In genomic region chr4:45530662-45531542, GRCm38 (mm10) we compare ENCODE assay signal across 8 mouse cellular contexts. TPM values are rescaled to one million over a fixed set of nuclear protein-coding genes. Genes with fewer than 3 reads are reported as not detected.
DNase-seq lines count a peak whose midpoint lies in the region; ATAC-seq lines count a peak whose summit lies in the region.

No protein-coding gene starts in this region.

- peak overlapping the region; percentile 88 for H3K4me2 ChIP-seq in hindbrain, embryonic 15.5 days

- no peaks in the 10 kb centered on the region for H3K36me3 ChIP-seq in hindbrain, embryonic 15.5 days

- peak overlapping the region; percentile 88 for H3K27ac ChIP-seq in hindbrain, embryonic 15.5 days (replicated peaks)

- DNase-seq in WW6 (ENCODE audit: low read depth, low spot score) = peak; percentile 75
- peak; percentile 82 to 85 for DNase-seq in cerebellum, postnatal 36 days
- DNase-seq in frontal cortex, postnatal 36 days (ENCODE audit: low spot score in 2 of 2) = peak; percentile 86
- peak; percentile 87 to 88 for DNase-seq in layer of hippocampus, postnatal 36 days
- peak; percentile 94 for DNase-seq in lung, postnatal 25 days (ENCODE audit: low spot score)
- DNase-seq in retina, adult 2 months (ENCODE audit: low read depth, low spot score) = peak; percentile 69
- DNase-seq in thymus, postnatal 25 days = peak; percentile 89

- no peaks in the 10 kb centered on the region for H3K27me3 ChIP-seq in hindbrain, embryonic 15.5 days

- H3K9me3 ChIP-seq in hindbrain, embryonic 15.5 days = no peaks in the 10 kb centered on the region

- peak; percentile 90 for ATAC-seq in hindbrain, embryonic 15.5 days (ENCODE audit: low FRiP score, low read depth)

- H3K4me1 ChIP-seq in hindbrain, embryonic 15.5 days (replicated peaks) = peaks cover 61% of the 10 kb centered on the region

- H3K9ac ChIP-seq in hindbrain, embryonic 15.5 days = peak overlapping the region; percentile 69

- under 1% methylated on average over 57 of the region's 68 CpGs for WGBS in hindbrain, embryonic 15.5 days

- peak overlapping the region; percentile 78 for H3K4me3 ChIP-seq in hindbrain, embryonic 15.5 days

RNA-seq across cellular contexts. Expression of gene Shb, which starts 1.4 kb away (rescaled TPM):
- 5.4 and 7.2 TPM in 2 replicates for polyA plus RNA-seq in hindbrain, embryonic 15.5 days (2015; fragmentation: Nextera tagmentation; extraction: Ambion mirVana)
- total RNA-seq in layer of hippocampus, postnatal 36 days (2021) = 10 to 100 TPM; 15.4 to 16.6 TPM

Comparison
In these comparisons a context has a peak if more than half of its experiments do, and no peak if none do; other contexts are left out.
1. Peak in every context shown above with its lines: DNase-seq, ATAC-seq, H3K4me3 ChIP-seq and H3K27ac ChIP-seq.